Mouse (Mus musculus) liver, embryonic 16.5 days (tissue): ENCODE data around the gene Btbd16. TPM values are rescaled to one million over a fixed set of nuclear protein-coding genes. Genes with fewer than 3 reads are reported as not detected.
A peak's percentile ranks its signal among the peaks of the same experiment; 100 is the strongest.

Experiments
- ATAC-seq: fragments of 200-750 bp; cut with Nextera tagmentation; 2 replicates; pipeline ENCODE4 v1.8.0; 2017; ENCODE audit warnings: low read depth, mild to moderate bottlenecking, moderate number of reproducible peaks, moderate library complexity
- H3K27ac ChIP-seq: fragments of 300-500 bp; sonication (generic); 2 replicates; pipeline ENCODE4 v1.5.1; 2014; ENCODE audit warnings: mild to moderate bottlenecking, low read length
- H3K27me3 ChIP-seq: fragments of 300-500 bp; sonication (generic); 2 replicates; pipeline ENCODE4 v1.6.1; 2014; ENCODE audit warnings: low read depth, low read length, mixed read lengths; ENCODE audit not compliant: control insufficient read depth, insufficient read depth
- H3K36me3 ChIP-seq: fragments of 300-500 bp; sonication (generic); 2 replicates; pipeline ENCODE4 v1.6.1; 2014; ENCODE audit warnings: mild to moderate bottlenecking; ENCODE audit not compliant: control insufficient read depth, insufficient read depth
- H3K4me1 ChIP-seq: fragments of 300-500 bp; sonication (generic); 2 replicates; pipeline ENCODE4 v1.6.1; 2014; ENCODE audit warnings: low read depth, low read length, mixed read lengths; ENCODE audit not compliant: control insufficient read depth
- H3K4me2 ChIP-seq: fragments of 300-500 bp; sonication (generic); 2 replicates; pipeline ENCODE4 v1.6.1; 2014; ENCODE audit warnings: low read depth, low read length, mixed read lengths
- H3K4me3 ChIP-seq: fragments of 300-500 bp; sonication (generic); 2 replicates; pipeline ENCODE4 v1.5.1; 2014; ENCODE audit warnings: low read depth, mild to moderate bottlenecking, low read length
- H3K9ac ChIP-seq: fragments of 300-500 bp; sonication (generic); 2 replicates; pipeline ENCODE4 v1.6.1; 2014; ENCODE audit warnings: low read depth, low read length
- H3K9me3 ChIP-seq: fragments of 300-500 bp; sonication (generic); replicated peaks from 2 replicates; pipeline ENCODE4 v1.6.1; 2016; ENCODE audit warnings: low read length; ENCODE audit not compliant: control insufficient read depth
- WGBS: fragments of 180-500 bp; shearing (Covaris S2); extraction: QIAGEN DNeasy Blood & Tissue Kit; methylation state at CpG from one replicate; pipeline ENCODE4 v1.1.7; 2014; ENCODE audit not compliant: insufficient replicate concordance; 5-methylcytosine and 5-hydroxymethylcytosine counted together
- polyA plus RNA-seq: library from polyadenylated mRNA; unstranded; fragments of >200 nt; fragmentation: Nextera tagmentation; extraction: Ambion mirVana; gene quantifications from 2 replicates; pipeline ENCODE4 v1.2.1, GENCODE M21; 2015

Gene Btbd16
- polyA plus RNA-seq, 1 experiment from 2014 or later = 0.08 TPM

- 44% methylated on average over 18 of the region's 18 CpGs for WGBS
- Histone ChIP-seq H3K4me3 (no peak overlapping the region), H3K9ac (no peak overlapping the region), H3K9me3 (no peaks in the 10 kb centered on the region), H3K27me3 (no peaks in the 10 kb centered on the region), H3K36me3 (no peaks in the 10 kb centered on the region), H3K4me2 (no peak overlapping the region), H3K27ac (peak overlapping the region; percentile 79), H3K4me1 (peaks cover 10% of the 10 kb centered on the region)
- peak; percentile 14 for ATAC-seq
Observed at GRCm38 (mm10) chr7:130834958-130835861, 61.3 kb downstream of the Btbd16 start.

DNA sequence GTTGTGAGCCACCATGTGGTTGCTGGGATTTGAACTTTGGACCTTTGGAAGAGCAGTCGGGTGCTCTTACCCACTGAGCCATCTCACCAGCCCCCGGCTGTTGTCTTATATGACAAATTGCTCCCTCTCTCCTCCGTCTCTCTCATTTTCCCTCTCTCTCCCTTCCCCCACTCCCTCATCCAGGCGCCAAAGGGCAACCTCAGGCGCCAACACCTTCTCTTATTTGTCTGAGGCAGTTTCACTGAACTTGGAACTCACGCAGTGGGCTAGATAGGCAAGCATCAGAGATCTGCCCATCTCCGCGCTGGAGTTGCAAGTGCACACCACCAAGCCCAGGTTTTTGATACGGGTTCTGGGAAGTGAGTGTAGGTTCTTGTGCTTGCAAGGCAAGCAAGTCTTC lies 62.2 kb downstream of the Btbd16 start:
- Histone ChIP-seq H3K27ac (no peak overlapping the region), H3K4me3 (no peak overlapping the region), H3K36me3 (no peaks in the 10 kb centered on the region), H3K27me3 (no peaks in the 10 kb centered on the region), H3K4me1 (peaks cover 10% of the 10 kb centered on the region), H3K9me3 (no peaks in the 10 kb centered on the region), H3K4me2 (no peak overlapping the region), H3K9ac (no peak overlapping the region)
- ATAC-seq = no peak
- WGBS = 62% methylated on average over 9 of the region's 9 CpGs

- H3K9ac ChIP-seq = no peak overlapping the region
- no peak for ATAC-seq
- H3K27me3 ChIP-seq = no peaks in the 10 kb centered on the region
- WGBS = 63% methylated on average over 12 of the region's 12 CpGs
- peaks cover 10% of the 10 kb centered on the region for H3K4me1 ChIP-seq
- no peak overlapping the region for H3K27ac ChIP-seq
- no peaks in the 10 kb centered on the region for H3K36me3 ChIP-seq
- H3K4me3 ChIP-seq = no peak overlapping the region
- no peaks in the 10 kb centered on the region for H3K9me3 ChIP-seq
- H3K4me2 ChIP-seq = no peak overlapping the region
Observed at GRCm38 (mm10) chr7:130837941-130838657, 64.2 kb downstream of the Btbd16 start.

GRCm38 (mm10) chr7:130838658-130839025 lies 64.8 kb downstream of the Btbd16 start:
- H3K9me3 ChIP-seq = no peaks in the 10 kb centered on the region
- H3K4me3 ChIP-seq = no peak overlapping the region
- no peak overlapping the region for H3K4me2 ChIP-seq
- H3K27ac ChIP-seq = peak overlapping the region; percentile 50
- H3K27me3 ChIP-seq = no peaks in the 10 kb centered on the region
- peaks cover 10% of the 10 kb centered on the region for H3K4me1 ChIP-seq
- ATAC-seq = no peak
- WGBS = 53% methylated on average over 3 of the region's 3 CpGs
- H3K36me3 ChIP-seq = no peaks in the 10 kb centered on the region
- H3K9ac ChIP-seq = no peak overlapping the region

DNA sequence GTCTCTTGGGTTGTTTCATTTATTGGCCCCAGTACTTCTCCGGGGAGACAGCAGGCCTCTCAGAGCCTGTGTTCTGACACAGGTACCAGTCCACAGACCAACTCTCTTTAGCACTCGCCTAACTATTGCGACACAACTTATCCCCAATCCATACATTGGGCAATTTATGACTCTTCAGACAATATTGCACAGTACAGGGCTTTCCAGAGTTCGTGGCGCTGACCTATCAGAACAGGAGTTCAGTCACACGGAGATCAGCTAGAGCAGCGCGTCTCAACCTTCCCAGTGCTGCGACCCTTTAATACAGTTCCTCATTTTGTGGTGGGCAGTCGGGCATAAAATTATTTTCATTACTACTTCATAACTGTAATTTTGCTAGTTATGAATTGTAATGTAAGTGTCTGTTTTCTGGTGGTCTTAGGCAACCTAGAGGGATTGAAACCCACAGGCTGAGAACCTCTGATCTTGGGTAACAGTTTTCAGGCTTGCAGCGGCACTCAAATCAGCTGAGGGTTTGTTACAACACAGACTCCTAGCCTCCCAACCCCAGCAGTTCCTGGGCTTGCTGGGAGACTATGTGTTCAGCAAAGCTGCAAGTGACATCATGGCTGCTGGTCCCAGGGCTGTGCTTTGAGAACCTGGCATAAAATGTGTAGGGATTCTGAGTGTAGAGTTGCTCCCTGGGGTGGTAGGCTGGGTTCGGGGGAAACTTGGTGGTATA lies 65.7 kb downstream of the Btbd16 start:
- peak; percentile 63 for ATAC-seq
- H3K27ac ChIP-seq = peak overlapping the region; percentile 50
- no peaks in the 10 kb centered on the region for H3K9me3 ChIP-seq
- peak overlapping the region; percentile 20; the same call in 1 of the 2 replicates for H3K4me2 ChIP-seq
- no peak overlapping the region; the same call in 1 of the 2 replicates for H3K9ac ChIP-seq
- H3K36me3 ChIP-seq = no peaks in the 10 kb centered on the region
- H3K27me3 ChIP-seq = no peaks in the 10 kb centered on the region
- H3K4me3 ChIP-seq = no peak overlapping the region
- 51% methylated on average over 12 of the region's 12 CpGs for WGBS
- peaks cover 10% of the 10 kb centered on the region for H3K4me1 ChIP-seq

- ATAC-seq = no peak
- H3K27me3 ChIP-seq = no peaks in the 10 kb centered on the region
- no peaks in the 10 kb centered on the region for H3K4me1 ChIP-seq
- no peaks in the 10 kb centered on the region for H3K9me3 ChIP-seq
- H3K36me3 ChIP-seq = no peaks in the 10 kb centered on the region
- H3K27ac ChIP-seq = no peak overlapping the region
- no peak overlapping the region for H3K9ac ChIP-seq
- H3K4me3 ChIP-seq = no peak overlapping the region
- WGBS = 47% methylated on average over 17 of the region's 17 CpGs
- no peak overlapping the region for H3K4me2 ChIP-seq
Observed at GRCm38 (mm10) chr7:130847164-130847718, 73.4 kb downstream of the Btbd16 start.

- Histone ChIP-seq H3K4me3 (no peak overlapping the region), H3K9ac (no peak overlapping the region), H3K27me3 (no peaks in the 10 kb centered on the region), H3K9me3 (no peaks in the 10 kb centered on the region), H3K27ac (no peak overlapping the region), H3K4me1 (no peaks in the 10 kb centered on the region), H3K4me2 (no peak overlapping the region), H3K36me3 (no peaks in the 10 kb centered on the region)
- whole genome bisulfite sequencing = 40% methylated on average over 4 of the region's 4 CpGs
- no peak for ATAC-seq
Observed at GRCm38 (mm10) chr7:130854684-130855292, 80.9 kb downstream of the Btbd16 start.

DNA sequence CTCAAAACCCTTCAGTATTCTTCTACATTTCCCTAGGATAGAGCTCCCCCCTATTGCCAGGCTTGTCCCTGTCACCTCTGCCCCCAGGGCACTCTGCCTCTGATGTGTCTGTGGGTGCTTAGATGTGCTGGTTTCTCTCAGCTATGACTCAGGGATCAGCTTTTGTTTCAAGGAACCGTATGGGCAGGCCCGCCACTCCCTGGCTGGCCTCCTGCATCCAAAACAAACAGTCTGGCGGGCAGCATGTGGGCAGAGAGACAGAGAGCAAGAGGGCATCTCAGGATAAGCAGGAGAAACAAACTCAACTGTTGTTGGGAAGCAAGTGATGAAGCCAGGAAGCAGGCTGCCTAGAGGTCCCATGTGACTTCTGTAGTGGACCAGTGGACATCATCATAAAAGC lies 81.8 kb downstream of the Btbd16 start:
- Histone ChIP-seq H3K9ac (no peak overlapping the region), H3K36me3 (no peaks in the 10 kb centered on the region), H3K27ac (no peak overlapping the region), H3K9me3 (no peaks in the 10 kb centered on the region), H3K4me2 (no peak overlapping the region), H3K27me3 (no peaks in the 10 kb centered on the region), H3K4me3 (no peak overlapping the region), H3K4me1 (no peaks in the 10 kb centered on the region)
- no peak for ATAC-seq
- 57% methylated on average over 3 of the region's 3 CpGs for WGBS
